Comparison of ENCODE assay signal across 27 mouse cellular contexts in the genomic region with DNA sequence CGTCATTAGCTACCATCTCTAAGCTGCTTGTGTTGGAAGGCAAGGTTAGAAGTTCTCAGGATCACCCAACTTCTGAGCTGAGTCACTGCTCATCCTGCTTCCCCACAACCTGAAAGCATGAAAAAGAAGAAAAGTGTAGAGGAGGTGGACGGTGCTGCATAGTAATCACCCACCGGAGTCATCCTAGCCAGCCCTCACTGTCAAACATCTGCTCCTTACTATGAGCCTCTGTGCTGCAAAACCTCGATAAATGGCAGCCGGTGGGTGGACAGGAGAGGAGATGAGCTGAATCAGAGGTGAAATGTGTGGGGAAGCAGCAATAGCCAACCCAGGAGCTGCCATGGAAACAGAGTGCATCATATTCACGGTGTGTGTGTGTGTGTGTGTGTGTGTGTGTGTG. TPM values are rescaled to one million over a fixed set of nuclear protein-coding genes. Genes with fewer than 3 reads are reported as not detected.
DNase-seq lines count a peak whose midpoint lies in the region.
"Had no signal": no experiment of that assay in that cellular context is flagged by ENCODE, and none has a peak within 500 bp of the region (broad histone marks: within the 10 kb centered on the region; RNA-seq: fewer than 3 reads in every experiment).

No protein-coding gene starts in this region.

- no peaks in the 10 kb centered on the region for H3K9me3 ChIP-seq in embryonic facial prominence, embryonic 10.5 days
- H3K9me3 ChIP-seq: embryonic facial prominence, embryonic 15.5 days; heart, embryonic 10.5 days; hindbrain, embryonic 15.5 days; limb, embryonic 10.5 days; liver, embryonic 15.5 days; lung, embryonic 15.5 days; midbrain, embryonic 15.5 days; neural tube, embryonic 12.5 days had no signal

- no peak overlapping the region for H3K27ac ChIP-seq in embryonic facial prominence, embryonic 10.5 days (replicated peaks)
- H3K27ac ChIP-seq: embryonic facial prominence, embryonic 15.5 days; gastrocnemius, adult 2 months; heart, embryonic 10.5 days; hindbrain, embryonic 15.5 days; limb, embryonic 10.5 days; liver, embryonic 15.5 days; lung, embryonic 15.5 days; midbrain, embryonic 15.5 days; neural tube, embryonic 12.5 days had no signal

- DNase-seq in right cerebral cortex, adult 18-20 months = peak; percentile 77
- no peak for DNase-seq in right cerebral cortex, postnatal 14 days
- DNase-seq in frontal cortex, postnatal 14 days (ENCODE audit: low spot score in 2 of 2) = peak; percentile 18 to 54
- peak; percentile 44 to 73 for DNase-seq in left cerebral cortex, postnatal 25 days (ENCODE audit: low spot score in 2 of 2)
- DNase-seq in telencephalon, adult 2 months (ENCODE audit: low read depth, low spot score) = peak; percentile 66
- no peak for DNase-seq in embryonic facial prominence, embryonic 10.5 days (ENCODE audit: low spot score)
- no peak for DNase-seq in kidney, postnatal 25 days
- DNase-seq: adrenal gland, adult 8-10 months; cerebellum, adult 8-10 months; cerebellum, postnatal 36 days; gastrocnemius, adult 2 months; kidney, adult 8-10 months; kidney, postnatal 14 days; liver; lung, postnatal 4 days had no signal

- peaks cover 4% of the 10 kb centered on the region; the same call in 1 of the 2 replicates for H3K4me1 ChIP-seq in embryonic facial prominence, embryonic 10.5 days
- H3K4me1 ChIP-seq: embryonic facial prominence, embryonic 15.5 days; hindbrain, embryonic 15.5 days; limb, embryonic 10.5 days; liver, embryonic 15.5 days; lung, embryonic 15.5 days; midbrain, embryonic 15.5 days; neural tube, embryonic 12.5 days had no signal

- no peaks in the 10 kb centered on the region for H3K36me3 ChIP-seq in embryonic facial prominence, embryonic 10.5 days (replicated peaks)
- H3K36me3 ChIP-seq: embryonic facial prominence, embryonic 15.5 days; heart, embryonic 10.5 days; hindbrain, embryonic 15.5 days; limb, embryonic 10.5 days; liver, embryonic 15.5 days; lung, embryonic 15.5 days; midbrain, embryonic 15.5 days; neural tube, embryonic 12.5 days had no signal

- H3K4me3 ChIP-seq in embryonic facial prominence, embryonic 10.5 days = no peak overlapping the region
- H3K4me3 ChIP-seq: embryonic facial prominence, embryonic 15.5 days; gastrocnemius, adult 2 months; heart, embryonic 10.5 days; hindbrain, embryonic 15.5 days; limb, embryonic 10.5 days; liver, embryonic 15.5 days; lung, embryonic 15.5 days; midbrain, embryonic 15.5 days; neural tube, embryonic 12.5 days had no signal

- 87% methylated on average over 6 of the region's 6 CpGs for WGBS in embryonic facial prominence, embryonic 10.5 days

- intact Hi-C loops in left cerebral cortex, postnatal 25 days (cut with DNase I) = no loop called here

- no peaks in the 10 kb centered on the region for H3K27me3 ChIP-seq in embryonic facial prominence, embryonic 10.5 days (replicated peaks; ENCODE audit: low read depth, poor library complexity, severe bottlenecking)
- H3K27me3 ChIP-seq: embryonic facial prominence, embryonic 15.5 days; hindbrain, embryonic 15.5 days; liver, embryonic 15.5 days; lung, embryonic 15.5 days; midbrain, embryonic 15.5 days; neural tube, embryonic 12.5 days had no signal

RNA-seq across cellular contexts. Expression of a gene that starts 39.4 kb away (rescaled TPM):
- 10 to 100 TPM; 11.8 to 15.0 TPM for total RNA-seq in left cerebral cortex, postnatal 25 days (2021)
- polyA plus RNA-seq in embryonic facial prominence, embryonic 10.5 days (2016; fragmentation: Nextera tagmentation; extraction: Ambion mirVana) = 5.6 and 6.5 TPM in 2 replicates

RNA-seq across cellular contexts. Expression of a gene that starts 42.4 kb away (rescaled TPM):
- total RNA-seq in left cerebral cortex, postnatal 25 days (2021) = 10 to 100 TPM; 20.2 to 21.5 TPM
- 9.5 and 9.6 TPM in 2 replicates for polyA plus RNA-seq in embryonic facial prominence, embryonic 10.5 days (2016; fragmentation: Nextera tagmentation; extraction: Ambion mirVana)

RNA-seq across cellular contexts. Expression of a gene that starts 44.0 kb away (rescaled TPM):
- total RNA-seq in left cerebral cortex, postnatal 25 days (2021) = under 1 TPM; 0.28 to 0.41 TPM
- 0.57 and 0.62 TPM in 2 replicates for polyA plus RNA-seq in embryonic facial prominence, embryonic 10.5 days (2016; fragmentation: Nextera tagmentation; extraction: Ambion mirVana)
- total RNA-seq: gastrocnemius, adult 2 months; hematopoietic stem cell, adult 5-6 weeks; MEL had no signal
- polyA plus RNA-seq: activated CD4-positive, CD25-positive, alpha-beta regulatory T cell, adult 4 months; C2C12 had no signal

Comparison
In these comparisons a context has a peak if more than half of its experiments do, and no peak if none do; other contexts are left out.
1. DNase-seq: peak in right cerebral cortex, adult 18-20 months (single experiment), frontal cortex, postnatal 14 days (2 of 2), left cerebral cortex, postnatal 25 days (2 of 2) and telencephalon, adult 2 months (single experiment); none in right cerebral cortex, postnatal 14 days (single experiment), embryonic facial prominence, embryonic 10.5 days (single experiment) and kidney, postnatal 25 days (0 of 2).